Mouse (Mus musculus) olfactory bulb, adult 2 months (tissue): Measurements from ENCODE around the gene Cyp2d12. TPM values are rescaled to one million over a fixed set of nuclear protein-coding genes. Genes with fewer than 3 reads are reported as not detected.
"Not testable (repeated sequence)": the region's sequence is repeated elsewhere in the genome, so short reads cannot be mapped to it uniquely, and the experiment has no call there.

Source experiments
- H3K27ac ChIP-seq: fragments of 200-500 bp; 2 replicates; pipeline ENCODE4 v1.5.1; 2012; ENCODE audit warnings: low read depth, low read length; ENCODE audit not compliant: insufficient read depth
- H3K4me1 ChIP-seq: fragments of 200-500 bp; 2 replicates; pipeline ENCODE4 v1.6.1; 2012; ENCODE audit warnings: low read length; ENCODE audit not compliant: control insufficient read depth, insufficient read depth
- H3K4me3 ChIP-seq: fragments of 200-500 bp; 2 replicates; pipeline ENCODE4 v1.5.1; 2012; ENCODE audit warnings: mild to moderate bottlenecking, low read depth, low read length, moderate library complexity; ENCODE audit not compliant: insufficient read depth
- CTCF ChIP-seq: fragments of 200-500 bp; IDR thresholded peaks from 2 replicates; pipeline ENCODE4 v1.5.1; 2012; ENCODE audit warnings: low read depth, mild to moderate bottlenecking, low read length, moderate library complexity; ENCODE audit not compliant: insufficient read depth
- POLR2A ChIP-seq: fragments of 200-500 bp; IDR thresholded peaks from 2 replicates; pipeline ENCODE4 v1.6.1; 2012; ENCODE audit warnings: mild to moderate bottlenecking, low read depth, low read length, moderate library complexity; ENCODE audit not compliant: insufficient read depth
- WGBS: fragments of 180-500 bp; shearing (Covaris S2); methylation state at CpG from one replicate; pipeline ENCODE4 v1.1.7; 2018; 5-methylcytosine and 5-hydroxymethylcytosine counted together
- polyA plus RNA-seq: library from polyadenylated mRNA; stranded (reverse); fragments of >200 nt; gene quantifications from 2 replicates; pipeline ENCODE4 v1.2.4, GENCODE M21; 2012; ENCODE audit warnings: low replicate concordance; ENCODE audit not compliant: missing spikeins, insufficient read depth, insufficient read length

Cyp2d12 gene
- polyA plus RNA-seq, result not detected in 2 replicates

GRCm38 (mm10) chr15:82554531-82555230 is at the start of gene Cyp2d12:
Gene Cyp2d12, plus strand, starts transcription at chr15:82555072.
- no peak for TF ChIP-seq POLR2A
- TF ChIP-seq CTCF, result no peak
- no peak within 1 kb of the TSS for H3K4me3 ChIP-seq
- no peaks in the 10 kb centered on the region for H3K4me1 ChIP-seq
- H3K27ac ChIP-seq, result no peak within 1 kb of the TSS
- WGBS, result 78% methylated on average over 7 of the region's 7 CpGs

- H3K4me1 ChIP-seq, result no peaks in the 10 kb centered on the region
- TF ChIP-seq CTCF (no peak), POLR2A (no peak)
- H3K27ac ChIP-seq, result no peak overlapping the region
- 52% methylated on average over 3 of the region's 3 CpGs for WGBS
- H3K4me3 ChIP-seq, result no peak overlapping the region
Measured at GRCm38 (mm10) chr15:82506971-82507370, 47.9 kb upstream of the Cyp2d12 start.

- H3K4me1 ChIP-seq, H3K27ac ChIP-seq, H3K4me3 ChIP-seq: not testable (repeated sequence)
- whole genome bisulfite sequencing, result 48% methylated on average over 4 of the region's 4 CpGs
Measured at GRCm38 (mm10) chr15:82507740-82508139, 47.1 kb upstream of the Cyp2d12 start.

- H3K27ac ChIP-seq, H3K4me3 ChIP-seq, H3K4me1 ChIP-seq: not testable (repeated sequence)
- WGBS, result 93% methylated on average over 4 of the region's 4 CpGs
Measured at GRCm38 (mm10) chr15:82509495-82509894, 45.4 kb upstream of the Cyp2d12 start.

GRCm38 (mm10) chr15:82510500-82510899 is 44.4 kb upstream of the Cyp2d12 start:
- H3K4me1 ChIP-seq, H3K4me3 ChIP-seq, H3K27ac ChIP-seq: not testable (repeated sequence)

- H3K27ac ChIP-seq, H3K4me1 ChIP-seq, H3K4me3 ChIP-seq: not testable (repeated sequence)
- WGBS, result 71% methylated on average over 2 of the region's 2 CpGs
Measured at GRCm38 (mm10) chr15:82512111-82512510, 42.8 kb upstream of the Cyp2d12 start.

GRCm38 (mm10) chr15:82516174-82516573 is 38.7 kb upstream of the Cyp2d12 start:
- H3K4me3 ChIP-seq, H3K4me1 ChIP-seq, H3K27ac ChIP-seq: not testable (repeated sequence)
- WGBS, result 93% methylated on average over 23 of the region's 23 CpGs

GRCm38 (mm10) chr15:82527371-82527770 is 27.5 kb upstream of the Cyp2d12 start:
- 88% methylated on average over 8 of the region's 9 CpGs for WGBS
- not testable (repeated sequence) for H3K4me3 ChIP-seq, H3K4me1 ChIP-seq, H3K27ac ChIP-seq

- not testable (repeated sequence) for H3K4me3 ChIP-seq, H3K27ac ChIP-seq
- 96% methylated on average over 3 of the region's 3 CpGs for WGBS
Measured at GRCm38 (mm10) chr15:82532721-82533120, 22.2 kb upstream of the Cyp2d12 start.

GRCm38 (mm10) chr15:82542976-82543375 is 11.9 kb upstream of the Cyp2d12 start:
- not testable (repeated sequence) for H3K27ac ChIP-seq, H3K4me3 ChIP-seq, H3K4me1 ChIP-seq
- WGBS, result 81% methylated on average over 3 of the region's 3 CpGs

More at GRCm38 (mm10) chr15:82532721-82533120, 22.2 kb upstream of the Cyp2d12 start:
- not testable (repeated sequence) for H3K4me1 ChIP-seq

GRCm38 (mm10) chr15:82544561-82544960 is 10.3 kb upstream of the Cyp2d12 start:
- not testable (repeated sequence) for H3K27ac ChIP-seq, H3K4me3 ChIP-seq, H3K4me1 ChIP-seq

GRCm38 (mm10) chr15:82547753-82548152 is 7.1 kb upstream of the Cyp2d12 start:
- not testable (repeated sequence) for H3K27ac ChIP-seq, H3K4me3 ChIP-seq, H3K4me1 ChIP-seq
- WGBS, result 96% methylated on average over 4 of the region's 4 CpGs

- 89% methylated on average over 2 of the region's 2 CpGs for WGBS
- not testable (repeated sequence) for H3K4me1 ChIP-seq, H3K27ac ChIP-seq, H3K4me3 ChIP-seq
Measured at GRCm38 (mm10) chr15:82553211-82553610, 1.7 kb upstream of the Cyp2d12 start.
